Mouse (Mus musculus) left cerebral cortex, adult 8-10 months (tissue): Measurements from ENCODE around the gene Wdsub1. TPM values are rescaled to one million over a fixed set of nuclear protein-coding genes. Genes with fewer than 3 reads are reported as not detected.

Experiments used
- DNase-seq, 2 experiments: peaks; one replicate each; pipeline ENCODE4 v3.0.0; 2022; ENCODE audit warnings: low spot score in 2 of 2
- total RNA-seq, 4 experiments: library from RNA; stranded (reverse); gene quantifications; 2 replicates each; pipeline ENCODE4 v1.2.4; 2022

Gene Wdsub1
- total RNA-seq, 4 experiments from 2014 or later, result 15.4 to 19.4 (median 16.9) TPM

DNA sequence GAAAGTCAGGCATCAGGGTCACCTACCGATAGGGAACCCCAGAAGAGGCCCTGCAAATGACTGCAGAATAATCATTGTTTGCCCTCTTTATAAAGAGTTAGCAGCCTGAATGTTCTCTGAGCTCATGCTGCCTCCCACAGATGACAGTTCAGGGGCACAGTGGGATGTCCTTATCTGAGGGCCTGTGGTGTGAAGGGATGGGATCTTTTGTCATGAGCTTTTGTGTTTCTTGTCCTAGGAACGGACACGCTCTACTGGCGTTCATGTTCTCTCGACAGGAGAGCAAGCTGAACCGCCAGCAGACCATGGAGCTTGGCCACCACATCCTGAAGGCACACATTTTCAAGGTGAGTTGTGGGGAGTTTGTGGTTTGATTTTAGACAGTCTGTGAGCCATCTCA is 76.4 kb downstream of the Wdsub1 start:
- DNase-seq, result no peak

- DNase-seq, result no peak
Observed at GRCm38 (mm10) chr2:59805595-59805994, 76.8 kb downstream of the Wdsub1 start.

- no peak for DNase-seq
Observed at GRCm38 (mm10) chr2:59802722-59803387, 79.5 kb downstream of the Wdsub1 start.
